Mouse (Mus musculus): ENCODE results near the gene Simc1. TPM values are rescaled to one million over a fixed set of nuclear protein-coding genes. Genes with fewer than 3 reads are reported as not detected.
A peak's percentile ranks its signal among the peaks of the same experiment; 100 is the strongest.

Gene Simc1
- polyA plus RNA-seq, 1 experiment from 2014 or later, result 7.9 TPM

GRCm38 (mm10) chr13:54560608-54561007 lies 57.0 kb downstream of the Simc1 start:
- no peak overlapping the region for H3K4me3 ChIP-seq (replicated peaks; ENCODE audit: low read length)
- no peak overlapping the region for H3K27ac ChIP-seq (ENCODE audit: low read length)
- no peak overlapping the region for H3K4me2 ChIP-seq (ENCODE audit: low read depth, low read length)
- 94% methylated on average over 7 of the region's 7 CpGs for WGBS
- no peak overlapping the region for H3K9ac ChIP-seq (ENCODE audit: low read length)
- peaks cover 35% of the 10 kb centered on the region for H3K36me3 ChIP-seq (ENCODE audit: control insufficient read depth, insufficient read depth, low read length)
- peaks cover 8% of the 10 kb centered on the region for H3K4me1 ChIP-seq (ENCODE audit: control insufficient read depth, insufficient read depth, low read length)
- H3K9me3 ChIP-seq (replicated peaks; ENCODE audit: control insufficient read depth, low read length), result no peaks in the 10 kb centered on the region
- no peak for ATAC-seq (ENCODE audit: insufficient read depth, low FRiP score)
- no peaks in the 10 kb centered on the region for H3K27me3 ChIP-seq (ENCODE audit: control insufficient read depth, insufficient read depth, low read length)

- Histone ChIP-seq H3K9ac (ENCODE audit: low read length) (no peak overlapping the region), H3K27me3 (ENCODE audit: control insufficient read depth, insufficient read depth, low read length) (no peaks in the 10 kb centered on the region), H3K27ac (ENCODE audit: low read length) (no peak overlapping the region), H3K4me3 (replicated peaks; ENCODE audit: low read length) (no peak overlapping the region), H3K4me1 (ENCODE audit: control insufficient read depth, insufficient read depth, low read length) (peaks cover 8% of the 10 kb centered on the region), H3K36me3 (ENCODE audit: control insufficient read depth, insufficient read depth, low read length) (peaks cover 32% of the 10 kb centered on the region), H3K9me3 (replicated peaks; ENCODE audit: control insufficient read depth, low read length) (no peaks in the 10 kb centered on the region), H3K4me2 (ENCODE audit: low read depth, low read length) (no peak overlapping the region)
- WGBS, result 80% methylated on average over 7 of the region's 7 CpGs
- no peak for ATAC-seq (ENCODE audit: insufficient read depth, low FRiP score)
These were observed 59.0 kb downstream of the Simc1 start for GRCm38 (mm10) chr13:54562562-54562961.

GRCm38 (mm10) chr13:54564232-54565200 lies 60.9 kb downstream of the Simc1 start:
- Histone ChIP-seq H3K4me2 (ENCODE audit: low read depth, low read length) (peak overlapping the region; percentile 97), H3K9ac (ENCODE audit: low read length) (peak overlapping the region; percentile 97), H3K27me3 (ENCODE audit: control insufficient read depth, insufficient read depth, low read length) (no peaks in the 10 kb centered on the region), H3K36me3 (ENCODE audit: control insufficient read depth, insufficient read depth, low read length) (peaks cover 13% of the 10 kb centered on the region), H3K4me3 (replicated peaks; ENCODE audit: low read length) (peak overlapping the region; percentile 97), H3K4me1 (ENCODE audit: control insufficient read depth, insufficient read depth, low read length) (peaks cover 8% of the 10 kb centered on the region), H3K9me3 (replicated peaks; ENCODE audit: control insufficient read depth, low read length) (no peaks in the 10 kb centered on the region), H3K27ac (ENCODE audit: low read length) (peak overlapping the region; percentile 59; the same call in 1 of the 2 replicates)
- peak; percentile 57; the same call in 1 of the 2 replicates for ATAC-seq (ENCODE audit: insufficient read depth, low FRiP score)
- 9% methylated on average over 45 of the region's 45 CpGs for WGBS

- Histone ChIP-seq H3K27ac (ENCODE audit: low read length) (peak within 1 kb of the TSS; percentile 59), H3K27me3 (ENCODE audit: control insufficient read depth, insufficient read depth, low read length) (no peaks in the 10 kb centered on the region), H3K36me3 (ENCODE audit: control insufficient read depth, insufficient read depth, low read length) (peaks cover 7% of the 10 kb centered on the region; the same call in 1 of the 2 replicates), H3K4me2 (ENCODE audit: low read depth, low read length) (peak within 1 kb of the TSS; percentile 97), H3K9ac (ENCODE audit: low read length) (peak within 1 kb of the TSS; percentile 97), H3K4me3 (replicated peaks; ENCODE audit: low read length) (peak within 1 kb of the TSS; percentile 97), H3K9me3 (replicated peaks; ENCODE audit: control insufficient read depth, low read length) (no peaks in the 10 kb centered on the region), H3K4me1 (ENCODE audit: control insufficient read depth, insufficient read depth, low read length) (peaks cover 8% of the 10 kb centered on the region)
- ATAC-seq (ENCODE audit: insufficient read depth, low FRiP score), result peak; percentile 95
- 0% methylated on average over 27 of the region's 27 CpGs for WGBS
These were observed 61.6 kb downstream of the Simc1 start, which contains the start of gene 4833439L19Rik for GRCm38 (mm10) chr13:54565201-54565581. 4833439L19Rik (minus strand) TSS chr13:54565435.

GRCm38 (mm10) chr13:54565594-54566345 lies 62.2 kb downstream of the Simc1 start:
- Histone ChIP-seq H3K9ac (ENCODE audit: low read length) (peak overlapping the region; percentile 97; the same call in 1 of the 2 replicates), H3K27me3 (ENCODE audit: control insufficient read depth, insufficient read depth, low read length) (no peaks in the 10 kb centered on the region), H3K4me2 (ENCODE audit: low read depth, low read length) (peak overlapping the region; percentile 64), H3K4me3 (replicated peaks; ENCODE audit: low read length) (peak overlapping the region; percentile 97), H3K9me3 (replicated peaks; ENCODE audit: control insufficient read depth, low read length) (no peaks in the 10 kb centered on the region), H3K36me3 (ENCODE audit: control insufficient read depth, insufficient read depth, low read length) (0 out of 2 replicates have a peak, but pooled peaks cover under 1% of the 10 kb centered on the region), H3K4me1 (ENCODE audit: control insufficient read depth, insufficient read depth, low read length) (peaks cover 8% of the 10 kb centered on the region), H3K27ac (ENCODE audit: low read length) (peak overlapping the region; percentile 48)
- peak; percentile 61; the same call in 1 of the 2 replicates for ATAC-seq (ENCODE audit: insufficient read depth, low FRiP score)
- 46% methylated on average over 8 of the region's 8 CpGs for WGBS

- Histone ChIP-seq H3K9ac (ENCODE audit: low read length) (no peak overlapping the region), H3K36me3 (ENCODE audit: control insufficient read depth, insufficient read depth, low read length) (no peaks in the 10 kb centered on the region), H3K4me1 (ENCODE audit: control insufficient read depth, insufficient read depth, low read length) (peaks cover 8% of the 10 kb centered on the region), H3K4me2 (ENCODE audit: low read depth, low read length) (no peak overlapping the region), H3K27ac (ENCODE audit: low read length) (no peak overlapping the region), H3K4me3 (replicated peaks; ENCODE audit: low read length) (no peak overlapping the region), H3K9me3 (replicated peaks; ENCODE audit: control insufficient read depth, low read length) (no peaks in the 10 kb centered on the region), H3K27me3 (ENCODE audit: control insufficient read depth, insufficient read depth, low read length) (no peaks in the 10 kb centered on the region)
- ATAC-seq (ENCODE audit: insufficient read depth, low FRiP score), result no peak
- 42% methylated on average over 5 of the region's 5 CpGs for WGBS
These were observed 64.8 kb downstream of the Simc1 start for GRCm38 (mm10) chr13:54568380-54568779.

GRCm38 (mm10) chr13:54569282-54569681 lies 65.7 kb downstream of the Simc1 start:
- Histone ChIP-seq H3K4me3 (replicated peaks; ENCODE audit: low read length) (no peak overlapping the region), H3K36me3 (ENCODE audit: control insufficient read depth, insufficient read depth, low read length) (no peaks in the 10 kb centered on the region), H3K27me3 (ENCODE audit: control insufficient read depth, insufficient read depth, low read length) (no peaks in the 10 kb centered on the region), H3K27ac (ENCODE audit: low read length) (no peak overlapping the region), H3K9me3 (replicated peaks; ENCODE audit: control insufficient read depth, low read length) (no peaks in the 10 kb centered on the region), H3K9ac (ENCODE audit: low read length) (no peak overlapping the region), H3K4me1 (ENCODE audit: control insufficient read depth, insufficient read depth, low read length) (peaks cover 2% of the 10 kb centered on the region), H3K4me2 (ENCODE audit: low read depth, low read length) (no peak overlapping the region)
- no peak for ATAC-seq (ENCODE audit: insufficient read depth, low FRiP score)
- 41% methylated on average over 1 of the region's 1 CpGs for WGBS

- ATAC-seq (ENCODE audit: insufficient read depth, low FRiP score), result no peak
- Histone ChIP-seq H3K36me3 (ENCODE audit: control insufficient read depth, insufficient read depth, low read length) (no peaks in the 10 kb centered on the region), H3K9me3 (replicated peaks; ENCODE audit: control insufficient read depth, low read length) (no peaks in the 10 kb centered on the region), H3K27me3 (ENCODE audit: control insufficient read depth, insufficient read depth, low read length) (no peaks in the 10 kb centered on the region), H3K9ac (ENCODE audit: low read length) (no peak overlapping the region), H3K4me1 (ENCODE audit: control insufficient read depth, insufficient read depth, low read length) (peaks cover under 1% of the 10 kb centered on the region; the same call in 1 of the 2 replicates), H3K27ac (ENCODE audit: low read length) (no peak overlapping the region), H3K4me2 (ENCODE audit: low read depth, low read length) (no peak overlapping the region), H3K4me3 (replicated peaks; ENCODE audit: low read length) (no peak overlapping the region)
- 68% methylated on average over 4 of the region's 4 CpGs for WGBS
These were observed 67.2 kb downstream of the Simc1 start for GRCm38 (mm10) chr13:54570736-54571135.

All from stomach, embryonic 16.5 days (tissue).